Mouse (Mus musculus): ENCODE results near the gene AL732309.1.
"Not testable (repeated sequence)": the region's sequence is repeated elsewhere in the genome, so short reads cannot be mapped to it uniquely, and the experiment has no call there.

The AL732309.1 gene

GRCm38 (mm10) chr2:25261870-25262269, 15.2 kb upstream of the AL732309.1 start:
- H3K36me3 ChIP-seq (ENCODE audit: control insufficient read depth, insufficient read depth, low read length, poor library complexity, severe bottlenecking) = no peaks in the 10 kb centered on the region
- H3K27me3 ChIP-seq (ENCODE audit: control insufficient read depth, insufficient read depth, low read length, poor library complexity, severe bottlenecking) = no peaks in the 10 kb centered on the region
- no peak for DNase-seq (ENCODE audit: low read depth, low spot score)

GRCm38 (mm10) chr2:25258887-25259286, 12.2 kb upstream of the AL732309.1 start:
- DNase-seq (ENCODE audit: low read depth, low spot score) = peak; percentile 63
- H3K36me3 ChIP-seq (ENCODE audit: control insufficient read depth, insufficient read depth, low read length, poor library complexity, severe bottlenecking) = no peaks in the 10 kb centered on the region
- H3K27me3 ChIP-seq (ENCODE audit: control insufficient read depth, insufficient read depth, low read length, poor library complexity, severe bottlenecking) = no peaks in the 10 kb centered on the region

- DNase-seq (ENCODE audit: low read depth, low spot score); H3K27me3 ChIP-seq (ENCODE audit: control insufficient read depth, insufficient read depth, low read length, poor library complexity, severe bottlenecking); H3K36me3 ChIP-seq (ENCODE audit: control insufficient read depth, insufficient read depth, low read length, poor library complexity, severe bottlenecking): not testable (repeated sequence)
Measured at GRCm38 (mm10) chr2:25257250-25257649, 10.6 kb upstream of the AL732309.1 start.

- H3K36me3 ChIP-seq (ENCODE audit: control insufficient read depth, insufficient read depth, low read length, poor library complexity, severe bottlenecking); H3K27me3 ChIP-seq (ENCODE audit: control insufficient read depth, insufficient read depth, low read length, poor library complexity, severe bottlenecking): not testable (repeated sequence)
- peak; percentile 82 for DNase-seq (ENCODE audit: low read depth, low spot score)
Measured at GRCm38 (mm10) chr2:25256443-25257109, 9.9 kb upstream of the AL732309.1 start.

GRCm38 (mm10) chr2:25255284-25255779, 8.7 kb upstream of the AL732309.1 start, which contains the start of gene Tmem203:
Tmem203 (plus strand) TSS chr2:25255439.
- DNase-seq (ENCODE audit: low read depth, low spot score) = peak; percentile 93
- H3K36me3 ChIP-seq (ENCODE audit: control insufficient read depth, insufficient read depth, low read length, poor library complexity, severe bottlenecking) = no peaks in the 10 kb centered on the region; the same call in 1 of the 2 replicates
- H3K27me3 ChIP-seq (ENCODE audit: control insufficient read depth, insufficient read depth, low read length, poor library complexity, severe bottlenecking) = no peaks in the 10 kb centered on the region

GRCm38 (mm10) chr2:25252331-25252730, 5.7 kb upstream of the AL732309.1 start:
- peak; percentile 58 for DNase-seq (ENCODE audit: low read depth, low spot score)
- Histone ChIP-seq H3K36me3 (ENCODE audit: control insufficient read depth, insufficient read depth, low read length, poor library complexity, severe bottlenecking) (peaks cover 4% of the 10 kb centered on the region), H3K27me3 (ENCODE audit: control insufficient read depth, insufficient read depth, low read length, poor library complexity, severe bottlenecking) (no peaks in the 10 kb centered on the region)

- Histone ChIP-seq H3K36me3 (ENCODE audit: control insufficient read depth, insufficient read depth, low read length, poor library complexity, severe bottlenecking) (peaks cover 4% of the 10 kb centered on the region), H3K27me3 (ENCODE audit: control insufficient read depth, insufficient read depth, low read length, poor library complexity, severe bottlenecking) (peaks cover 3% of the 10 kb centered on the region; the same call in 1 of the 2 replicates)
- DNase-seq (ENCODE audit: low read depth, low spot score) = no peak
Measured at GRCm38 (mm10) chr2:25244144-25244543, 2.5 kb downstream of the AL732309.1 start.

- Histone ChIP-seq H3K27me3 (ENCODE audit: control insufficient read depth, insufficient read depth, low read length, poor library complexity, severe bottlenecking) (peaks cover 3% of the 10 kb centered on the region; the same call in 1 of the 2 replicates), H3K36me3 (ENCODE audit: control insufficient read depth, insufficient read depth, low read length, poor library complexity, severe bottlenecking) (peaks cover 4% of the 10 kb centered on the region)
- no peak for DNase-seq (ENCODE audit: low read depth, low spot score)
Measured at GRCm38 (mm10) chr2:25243342-25243741, 3.3 kb downstream of the AL732309.1 start.

- H3K27me3 ChIP-seq (ENCODE audit: control insufficient read depth, insufficient read depth, low read length, poor library complexity, severe bottlenecking) = peaks cover 3% of the 10 kb centered on the region; the same call in 1 of the 2 replicates
- DNase-seq (ENCODE audit: low read depth, low spot score) = no peak
- peaks cover 2% of the 10 kb centered on the region for H3K36me3 ChIP-seq (ENCODE audit: control insufficient read depth, insufficient read depth, low read length, poor library complexity, severe bottlenecking)
Measured at GRCm38 (mm10) chr2:25242101-25242506, 4.6 kb downstream of the AL732309.1 start, which contains the start of the genes Rnf208 and Cysrt1. Rnf208 (plus strand) TSS chr2:25242255. Cysrt1 (minus strand) TSS chr2:25242452.

- DNase-seq (ENCODE audit: low read depth, low spot score) = no peak
- peaks cover 2% of the 10 kb centered on the region for H3K36me3 ChIP-seq (ENCODE audit: control insufficient read depth, insufficient read depth, low read length, poor library complexity, severe bottlenecking)
Measured at GRCm38 (mm10) chr2:25241438-25241775, 5.3 kb downstream of the AL732309.1 start.

GRCm38 (mm10) chr2:25240723-25241437, 5.8 kb downstream of the AL732309.1 start:
- DNase-seq (ENCODE audit: low read depth, low spot score) = peak; percentile 47
- H3K27me3 ChIP-seq (ENCODE audit: control insufficient read depth, insufficient read depth, low read length, poor library complexity, severe bottlenecking) = peaks cover 3% of the 10 kb centered on the region; the same call in 1 of the 2 replicates
- H3K36me3 ChIP-seq (ENCODE audit: control insufficient read depth, insufficient read depth, low read length, poor library complexity, severe bottlenecking) = no peaks in the 10 kb centered on the region

More at GRCm38 (mm10) chr2:25241438-25241775, 5.3 kb downstream of the AL732309.1 start:
- peaks cover 3% of the 10 kb centered on the region; the same call in 1 of the 2 replicates for H3K27me3 ChIP-seq (ENCODE audit: control insufficient read depth, insufficient read depth, low read length, poor library complexity, severe bottlenecking)

- H3K27me3 ChIP-seq (ENCODE audit: control insufficient read depth, insufficient read depth, low read length, poor library complexity, severe bottlenecking) = peaks cover 3% of the 10 kb centered on the region; the same call in 1 of the 2 replicates
Measured at GRCm38 (mm10) chr2:25240310-25240709, 6.4 kb downstream of the AL732309.1 start.

GRCm38 (mm10) chr2:25239766-25240165, 6.9 kb downstream of the AL732309.1 start:
- no peak for DNase-seq (ENCODE audit: low read depth, low spot score)
- no peaks in the 10 kb centered on the region for H3K36me3 ChIP-seq (ENCODE audit: control insufficient read depth, insufficient read depth, low read length, poor library complexity, severe bottlenecking)
- H3K27me3 ChIP-seq (ENCODE audit: control insufficient read depth, insufficient read depth, low read length, poor library complexity, severe bottlenecking) = peaks cover 3% of the 10 kb centered on the region; the same call in 1 of the 2 replicates

More at GRCm38 (mm10) chr2:25240310-25240709, 6.4 kb downstream of the AL732309.1 start:
- no peaks in the 10 kb centered on the region for H3K36me3 ChIP-seq (ENCODE audit: control insufficient read depth, insufficient read depth, low read length, poor library complexity, severe bottlenecking)
- DNase-seq (ENCODE audit: low read depth, low spot score) = no peak

- Histone ChIP-seq H3K36me3 (ENCODE audit: control insufficient read depth, insufficient read depth, low read length, poor library complexity, severe bottlenecking) (no peaks in the 10 kb centered on the region), H3K27me3 (ENCODE audit: control insufficient read depth, insufficient read depth, low read length, poor library complexity, severe bottlenecking) (peaks cover 3% of the 10 kb centered on the region; the same call in 1 of the 2 replicates)
- no peak for DNase-seq (ENCODE audit: low read depth, low spot score)
Measured at GRCm38 (mm10) chr2:25238106-25238505, 8.6 kb downstream of the AL732309.1 start.

GRCm38 (mm10) chr2:25237522-25237921, 9.1 kb downstream of the AL732309.1 start:
- 0 out of 2 replicates have a peak, but pooled peaks cover 3% of the 10 kb centered on the region for H3K27me3 ChIP-seq (ENCODE audit: control insufficient read depth, insufficient read depth, low read length, poor library complexity, severe bottlenecking)
- no peak for DNase-seq (ENCODE audit: low read depth, low spot score)
- H3K36me3 ChIP-seq (ENCODE audit: control insufficient read depth, insufficient read depth, low read length, poor library complexity, severe bottlenecking) = no peaks in the 10 kb centered on the region
